Mouse (Mus musculus) layer of hippocampus, postnatal 36 days (tissue): ENCODE results near the gene Pik3cd. TPM values are rescaled to one million over a fixed set of nuclear protein-coding genes. Genes with fewer than 3 reads are reported as not detected.

ENCODE experiments used
- DNase-seq, 2 experiments: peaks; one replicate each; pipeline ENCODE4 v3.0.0; 2022
- total RNA-seq, 2 experiments: library from RNA; stranded (reverse); gene quantifications; 2 replicates each; pipeline ENCODE4 v1.2.3; 2021

Gene Pik3cd
- total RNA-seq, 2 experiments from 2014 or later = 20.8 to 25.0 TPM

GRCm38 (mm10) chr4:149689822-149690700 is 12.3 kb downstream of the Pik3cd start:
- DNase-seq = no peak

- no peak for DNase-seq
Observed at GRCm38 (mm10) chr4:149688861-149689260, 13.5 kb downstream of the Pik3cd start.

DNA sequence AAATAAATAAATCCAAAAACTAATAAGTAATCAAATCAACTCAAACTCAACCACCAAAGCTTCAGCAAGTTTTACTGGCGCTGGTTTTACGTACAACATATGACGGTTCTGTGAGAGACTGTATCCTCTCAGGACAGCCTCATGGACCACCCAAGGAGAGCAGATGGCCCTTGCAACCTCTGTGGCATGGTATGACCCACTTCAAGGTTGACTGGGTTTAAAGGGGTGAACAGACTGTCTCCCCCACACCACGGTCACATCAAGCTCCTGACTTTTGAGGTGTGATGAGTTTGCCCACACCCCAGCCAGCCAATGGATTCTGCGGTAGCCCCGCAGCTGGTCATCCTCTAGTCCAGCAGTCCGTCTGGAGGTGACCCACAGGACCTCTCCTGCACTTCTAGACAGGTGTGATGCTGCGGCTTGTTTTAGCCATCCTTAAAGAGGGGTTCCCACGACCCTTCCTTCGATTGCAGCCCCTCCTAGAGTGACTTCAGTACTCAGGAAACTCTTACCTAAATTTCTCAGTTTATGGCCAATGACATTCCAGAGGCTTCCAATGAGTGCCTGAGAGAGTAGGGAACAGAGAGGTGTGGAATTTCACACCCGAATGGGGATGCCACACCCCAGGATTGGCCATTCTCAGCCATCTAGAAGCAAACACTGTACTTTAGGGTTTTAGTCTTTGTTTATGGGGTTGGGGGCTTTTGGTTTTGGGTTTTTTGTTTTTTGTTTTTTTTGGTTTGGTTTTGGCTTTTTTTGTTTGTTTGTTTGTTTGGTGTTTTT is 17.3 kb downstream of the Pik3cd start:
- no peak for DNase-seq

DNA sequence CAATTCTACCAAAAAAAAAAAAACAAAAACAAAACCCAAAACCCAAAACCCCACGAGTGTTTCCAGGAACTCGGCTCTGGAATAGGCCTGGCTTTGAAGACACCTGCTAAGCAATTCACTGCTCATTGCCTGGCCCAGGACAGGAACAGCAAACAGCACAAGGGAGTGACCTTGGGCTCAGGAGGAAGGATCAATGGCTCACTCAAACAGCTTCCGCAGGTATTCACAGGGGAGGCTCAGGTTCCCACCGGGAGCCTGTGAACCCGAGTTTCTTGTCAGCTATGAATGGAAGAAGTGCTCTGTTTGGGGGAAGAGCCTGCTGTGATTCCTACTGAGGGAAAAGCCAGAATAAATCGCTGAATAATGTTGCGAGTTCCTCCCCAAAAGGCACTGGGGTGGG is 18.5 kb downstream of the Pik3cd start:
- DNase-seq = no peak

GRCm38 (mm10) chr4:149679056-149679770 is 23.2 kb downstream of the Pik3cd start:
- DNase-seq = no peak

DNA sequence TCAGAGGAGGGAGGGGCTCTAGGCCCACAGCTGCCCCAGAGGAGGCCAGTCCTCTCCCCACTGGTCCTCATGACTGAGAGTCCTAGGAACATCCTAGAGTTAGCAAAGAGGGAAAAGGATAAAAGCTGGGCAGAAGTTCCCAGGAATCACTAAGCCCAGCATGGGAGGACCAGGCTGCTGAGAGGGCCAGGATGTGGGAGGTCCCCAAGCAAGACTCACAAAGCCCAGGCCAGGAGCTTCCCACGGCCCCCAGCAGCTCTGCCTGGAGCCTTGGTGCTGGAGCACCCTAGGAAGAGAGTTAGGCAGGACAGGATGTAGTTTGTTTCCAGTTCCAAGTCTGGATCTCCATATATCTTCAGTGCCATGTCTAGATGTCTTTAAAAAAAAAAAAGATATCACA is 24.4 kb downstream of the Pik3cd start:
- DNase-seq = no peak

DNA sequence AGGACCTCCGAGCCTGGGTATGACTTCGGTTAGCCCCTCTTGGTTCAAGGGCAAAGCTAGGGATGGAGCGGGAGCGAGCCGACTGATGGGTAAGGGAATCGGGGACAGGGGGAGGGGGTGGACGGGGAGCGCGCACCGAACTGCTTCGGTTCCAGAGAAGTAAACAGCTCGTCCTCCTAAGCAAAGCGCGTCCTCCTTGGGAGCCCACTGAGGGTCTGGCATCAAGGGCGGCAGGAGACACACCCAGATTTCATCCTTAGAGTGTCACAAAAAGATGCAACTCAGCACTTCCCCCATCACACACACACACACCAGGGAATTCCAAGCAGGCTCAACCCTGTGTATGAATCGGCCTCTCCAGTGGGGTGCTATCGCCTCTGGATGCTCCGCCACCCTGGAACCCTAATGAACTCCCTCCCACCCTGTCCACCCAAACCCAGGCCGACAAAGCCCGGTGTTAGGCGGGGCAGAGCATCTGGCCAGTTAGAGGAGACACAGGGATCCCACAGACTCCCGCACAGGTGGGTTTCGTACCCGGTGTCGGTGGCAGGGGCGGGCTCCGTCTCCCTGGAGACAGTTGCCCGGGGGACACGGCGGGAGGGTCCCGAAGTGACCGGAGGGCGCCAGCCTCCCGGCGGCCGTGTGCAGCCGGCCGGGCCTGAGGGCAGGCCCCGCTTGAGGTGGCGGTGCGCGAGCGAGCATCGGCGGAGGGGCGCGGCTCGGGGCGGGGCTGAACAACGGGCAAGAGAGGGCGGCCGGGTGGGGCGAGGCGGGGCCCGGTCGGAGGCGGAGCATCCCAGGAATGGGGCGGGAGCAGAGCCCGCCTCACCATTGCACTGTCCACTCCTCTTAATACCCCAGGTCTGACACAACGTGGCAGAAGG is 26.8 kb downstream of the Pik3cd start:
- DNase-seq = peak; percentile 73 to 76

GRCm38 (mm10) chr4:149674814-149675377 is 27.5 kb downstream of the Pik3cd start:
- DNase-seq = no peak

DNA sequence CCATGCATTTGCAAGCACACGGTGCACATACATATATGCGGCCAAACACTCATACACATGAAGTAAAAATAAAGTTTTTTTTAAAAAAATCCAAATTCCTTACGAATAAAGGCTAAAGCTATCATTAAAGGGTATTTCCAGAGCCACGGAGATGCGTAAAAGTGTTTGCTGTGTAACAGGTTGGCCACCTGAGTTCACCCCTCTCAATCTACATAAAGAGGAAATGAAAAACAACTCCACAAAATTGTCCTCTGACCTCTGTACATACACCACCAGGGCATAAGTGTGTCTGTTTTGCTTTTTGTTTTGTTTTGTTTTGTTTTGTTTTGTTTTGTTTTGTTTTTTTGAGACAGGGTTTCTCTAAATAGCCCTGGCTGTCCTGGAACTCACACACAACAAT is 29.6 kb downstream of the Pik3cd start:
- DNase-seq = no peak

DNA sequence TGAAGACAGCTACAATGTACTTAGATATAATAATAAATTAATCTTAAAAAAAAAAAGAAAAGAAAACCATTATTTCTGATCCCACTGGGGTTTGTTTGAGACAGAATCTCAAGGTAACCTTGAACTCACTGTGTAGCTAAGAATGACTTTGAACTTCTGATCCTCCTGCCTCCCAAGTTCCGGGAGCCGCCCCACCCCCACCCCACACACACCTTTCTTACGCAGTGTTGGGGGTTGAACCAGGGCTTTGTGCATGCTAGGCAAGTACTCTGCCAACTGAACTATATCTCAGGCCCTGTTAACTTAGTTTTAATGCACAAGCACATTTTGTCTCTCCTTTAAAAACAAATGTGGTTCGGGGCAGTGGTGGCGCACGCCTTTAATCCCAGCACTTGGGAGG is 31.2 kb downstream of the Pik3cd start:
- no peak for DNase-seq

GRCm38 (mm10) chr4:149665692-149666090 is 36.7 kb downstream of the Pik3cd start:
- no peak for DNase-seq

DNA sequence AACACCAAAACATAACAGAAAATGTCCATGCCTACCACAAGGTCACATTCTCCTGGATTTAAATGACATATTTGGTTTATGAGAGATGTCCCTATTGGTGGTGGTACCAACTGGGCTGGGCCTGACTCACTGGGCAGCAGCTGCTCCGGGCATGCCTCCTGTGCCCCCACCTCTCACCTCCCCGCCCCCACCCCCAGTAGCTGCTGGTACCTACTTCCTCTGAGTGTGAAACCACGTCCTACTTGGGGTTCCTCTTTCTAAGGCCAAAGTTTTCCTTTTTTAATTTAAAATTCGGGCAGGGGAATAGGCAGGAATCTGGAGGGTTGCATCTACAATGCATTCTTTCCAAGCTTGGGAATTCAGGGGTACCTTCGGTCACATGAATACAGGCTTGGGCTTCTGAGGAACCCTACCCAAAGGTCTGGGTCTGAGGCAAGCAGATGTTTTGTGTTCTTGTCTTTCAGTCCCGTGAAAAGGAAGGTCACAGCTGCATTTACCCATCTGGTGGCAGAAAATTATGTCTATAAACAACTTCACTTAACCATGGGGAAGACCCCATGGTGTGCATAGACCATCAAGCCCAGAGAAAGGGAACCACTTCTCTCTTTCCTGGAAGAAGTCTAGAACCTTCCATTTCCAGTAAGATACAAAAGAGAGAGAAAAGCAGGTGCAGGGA is 37.2 kb downstream of the Pik3cd start:
- DNase-seq = no peak

GRCm38 (mm10) chr4:149663849-149664503 is 38.4 kb downstream of the Pik3cd start:
- DNase-seq = no peak

GRCm38 (mm10) chr4:149661967-149662589 is 40.3 kb downstream of the Pik3cd start:
- DNase-seq = no peak

DNA sequence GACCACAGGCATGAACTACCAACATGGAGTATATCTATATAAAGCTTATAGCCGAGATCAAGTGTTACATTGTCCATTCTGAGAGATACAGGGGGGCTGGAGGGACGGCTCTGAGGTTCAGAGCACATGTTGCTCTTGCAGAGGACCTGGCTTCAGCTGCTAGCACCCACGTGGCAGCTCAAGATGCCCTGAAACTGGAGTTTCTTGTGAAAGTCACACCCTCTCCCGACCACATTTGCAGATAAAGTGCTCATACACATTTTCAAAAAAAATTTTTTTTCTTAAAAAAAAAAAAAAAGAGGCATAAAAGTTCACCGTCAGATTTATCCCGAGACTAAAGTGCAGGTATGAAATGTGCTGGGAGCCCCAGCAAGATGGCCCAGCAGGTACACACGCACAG is 41.8 kb downstream of the Pik3cd start:
- DNase-seq = no peak

- DNase-seq = no peak
Observed at GRCm38 (mm10) chr4:149659495-149660116, 42.8 kb downstream of the Pik3cd start.

GRCm38 (mm10) chr4:149657858-149658416 is 44.4 kb downstream of the Pik3cd start:
- DNase-seq = no peak

DNA sequence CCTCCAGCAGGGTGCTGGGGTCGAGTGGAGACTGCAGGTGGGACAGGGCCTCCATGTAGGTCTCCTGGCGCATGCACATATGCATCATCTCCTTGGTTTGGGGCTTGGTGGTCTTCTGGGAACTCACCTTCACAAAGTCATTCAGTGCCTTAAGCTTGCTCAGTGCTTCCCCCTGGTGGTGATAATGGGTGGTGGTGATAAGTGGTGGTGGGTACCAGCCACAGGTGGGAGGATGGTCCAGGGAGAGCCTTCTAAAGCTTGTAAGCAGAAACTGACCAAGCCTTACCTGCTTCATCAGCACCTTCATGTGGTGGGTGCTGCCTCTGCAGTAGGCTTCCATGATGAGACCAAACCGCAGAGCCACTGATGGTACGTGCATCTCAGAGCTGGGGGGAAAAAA is 48.1 kb downstream of the Pik3cd start:
- DNase-seq = no peak
